Mouse (Mus musculus): Measurements from ENCODE around the gene Zfp111.

- TF ChIP-seq CTCF (IDR thresholded peaks at IDR 0.05; ENCODE audit: insufficient read depth, low read length) = no peak
- no peak for TF ChIP-seq POLR2A (IDR thresholded peaks at IDR 0.05; ENCODE audit: borderline replicate concordance, extremely low read depth, low read depth, low read length)
Observed at GRCm38 (mm10) chr7:24193157-24193556, 18.1 kb downstream of the Zfp111 start.
